Mouse (Mus musculus): ENCODE data around the gene Pbx3.

The Pbx3 gene

DNA sequence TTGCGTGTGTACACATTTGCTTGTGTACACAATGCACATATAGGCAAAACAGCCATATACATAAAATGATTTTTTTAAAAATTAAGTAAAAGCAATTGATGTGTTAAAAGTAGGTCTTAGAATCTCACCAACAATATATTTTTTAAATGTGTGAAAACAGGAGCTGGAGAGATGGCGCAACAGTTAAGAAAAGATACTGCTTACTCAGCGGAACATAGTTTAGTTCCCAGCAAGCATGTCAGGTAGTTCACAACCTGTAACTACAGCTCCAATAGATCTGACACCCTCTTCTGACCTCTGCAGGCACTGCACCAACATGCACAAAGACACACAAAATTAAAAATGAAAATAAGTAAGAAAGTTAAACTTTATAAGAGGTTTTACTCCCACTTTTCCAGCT is 74.7 kb downstream of the Pbx3 start:
- DNase-seq (ENCODE audit: low read depth, low spot score), result no peak

- DNase-seq (ENCODE audit: low read depth, low spot score), result no peak
Measured at GRCm38 (mm10) chr2:34289726-34290125, 83.2 kb downstream of the Pbx3 start.

GRCm38 (mm10) chr2:34284239-34284638 is 88.7 kb downstream of the Pbx3 start:
- no peak for DNase-seq (ENCODE audit: low read depth, low spot score)

DNA sequence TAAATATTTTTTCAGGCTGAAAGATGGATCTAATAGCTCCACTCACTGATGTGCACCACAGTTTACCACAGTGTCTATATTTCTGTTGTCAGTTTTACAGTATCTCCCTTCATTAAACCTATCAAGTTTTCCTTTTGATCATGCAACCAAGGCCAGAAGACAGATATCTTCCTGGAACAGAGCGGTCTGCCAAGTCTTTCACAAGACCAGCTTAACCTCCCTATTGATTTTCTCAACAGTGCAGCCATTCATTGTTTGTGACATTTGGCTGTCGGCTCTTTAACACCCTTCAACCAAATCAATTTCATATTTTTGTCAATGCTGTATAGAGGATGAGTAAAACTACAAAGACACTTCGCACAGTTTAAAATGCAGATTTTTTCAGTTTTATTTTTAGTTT is 91.9 kb downstream of the Pbx3 start:
- DNase-seq (ENCODE audit: low read depth, low spot score), result no peak

- DNase-seq (ENCODE audit: low read depth, low spot score), result peak; percentile 29
Measured at GRCm38 (mm10) chr2:34279726-34280125, 93.2 kb downstream of the Pbx3 start.

DNA sequence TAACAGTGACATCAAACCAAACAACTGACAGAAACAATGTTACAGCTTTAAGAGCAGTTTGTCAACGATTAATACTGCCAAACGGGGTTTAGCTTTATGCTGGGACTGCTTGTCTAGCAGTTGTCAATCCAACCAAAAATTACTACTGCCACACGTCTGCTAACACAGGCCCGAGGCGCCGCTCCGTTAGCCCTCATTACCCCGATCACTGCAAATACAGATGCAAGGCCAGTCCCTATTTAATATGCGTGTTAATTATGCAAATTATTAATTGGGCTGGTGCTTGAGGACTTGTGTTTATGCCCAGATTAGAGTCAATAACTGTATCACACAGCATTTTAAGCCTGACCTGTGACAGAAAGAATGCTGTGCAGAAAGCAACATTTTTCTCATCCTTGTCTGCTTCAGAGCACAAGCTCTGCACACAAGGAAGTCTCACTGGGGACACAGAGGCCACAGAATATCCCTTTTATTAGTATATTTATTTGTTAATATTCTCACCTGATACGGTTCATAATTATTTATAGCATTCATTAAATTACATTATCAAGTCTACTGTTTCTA is 97.2 kb downstream of the Pbx3 start:
- no peak for DNase-seq (ENCODE audit: low read depth, low spot score)

GRCm38 (mm10) chr2:34262046-34262445 is 110.9 kb downstream of the Pbx3 start:
- DNase-seq (ENCODE audit: low read depth, low spot score), result no peak

DNA sequence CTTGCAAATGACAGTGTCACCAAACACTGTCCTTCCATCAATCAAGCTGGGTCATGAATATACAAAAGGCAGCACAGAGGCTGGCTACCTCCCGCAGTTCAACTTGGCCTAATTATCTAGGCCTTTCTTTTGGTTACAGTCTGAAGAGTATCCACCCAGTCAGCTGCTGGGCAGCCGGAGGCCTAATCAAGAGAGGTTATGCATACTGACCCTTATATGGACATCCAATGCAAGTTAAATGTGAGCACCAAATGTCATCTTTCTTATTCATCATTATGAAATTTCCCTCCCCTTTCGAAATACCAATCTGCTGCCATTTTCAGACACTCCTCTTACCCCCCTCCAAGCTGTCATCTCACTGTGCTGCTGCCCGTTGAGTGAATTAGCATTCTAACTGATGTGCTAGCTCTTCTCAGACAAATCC is 112.3 kb downstream of the Pbx3 start:
- no peak for DNase-seq (ENCODE audit: low read depth, low spot score)

GRCm38 (mm10) chr2:34258256-34258655 is 114.7 kb downstream of the Pbx3 start:
- DNase-seq (ENCODE audit: low read depth, low spot score), result no peak

- no peak for DNase-seq (ENCODE audit: low read depth, low spot score)
Measured at GRCm38 (mm10) chr2:34257611-34258010, 115.3 kb downstream of the Pbx3 start.

GRCm38 (mm10) chr2:34256000-34256553 is 116.9 kb downstream of the Pbx3 start:
- DNase-seq (ENCODE audit: low read depth, low spot score), result no peak

- no peak for DNase-seq (ENCODE audit: low read depth, low spot score)
Measured at GRCm38 (mm10) chr2:34253627-34254026, 119.3 kb downstream of the Pbx3 start.

DNA sequence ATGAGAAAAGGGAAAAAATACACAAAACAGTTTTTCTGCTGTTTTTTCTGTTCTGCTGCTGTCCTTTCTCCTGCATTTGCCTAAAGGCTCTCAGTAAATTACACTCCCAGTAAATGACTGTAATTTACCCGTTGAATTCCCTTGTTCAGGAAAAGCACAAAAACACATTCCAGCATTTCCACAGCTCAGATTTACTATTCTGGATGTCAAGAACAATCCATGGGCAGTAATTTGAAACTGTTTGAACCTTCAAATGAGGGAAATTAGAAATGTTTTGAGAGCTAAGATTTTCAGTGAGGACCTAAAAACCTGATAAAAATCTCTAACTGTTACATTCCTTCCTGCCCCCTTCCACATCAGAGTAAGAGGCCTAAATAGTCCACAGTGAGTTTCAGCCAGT is 119.8 kb downstream of the Pbx3 start:
- peak; percentile 46 for DNase-seq (ENCODE audit: low read depth, low spot score)

- peak; percentile 21 for DNase-seq (ENCODE audit: low read depth, low spot score)
Measured at GRCm38 (mm10) chr2:34252286-34252685, 120.7 kb downstream of the Pbx3 start.

- peak; percentile 20 for DNase-seq (ENCODE audit: low read depth, low spot score)
Measured at GRCm38 (mm10) chr2:34249961-34250658, 122.8 kb downstream of the Pbx3 start.

GRCm38 (mm10) chr2:34249141-34249960 is 123.6 kb downstream of the Pbx3 start:
- DNase-seq (ENCODE audit: low read depth, low spot score), result peak; percentile 67

GRCm38 (mm10) chr2:34240885-34241284 is 132.1 kb downstream of the Pbx3 start:
- no peak for DNase-seq (ENCODE audit: low read depth, low spot score)

- DNase-seq (ENCODE audit: low read depth, low spot score), result no peak
Measured at GRCm38 (mm10) chr2:34239315-34239858, 133.6 kb downstream of the Pbx3 start.

- DNase-seq (ENCODE audit: low read depth, low spot score), result no peak
Measured at GRCm38 (mm10) chr2:34235467-34236075, 137.4 kb downstream of the Pbx3 start.

GRCm38 (mm10) chr2:34234274-34234673 is 138.7 kb downstream of the Pbx3 start:
- DNase-seq (ENCODE audit: low read depth, low spot score), result no peak

GRCm38 (mm10) chr2:34233271-34233670 is 139.7 kb downstream of the Pbx3 start:
- DNase-seq (ENCODE audit: low read depth, low spot score), result no peak

GRCm38 (mm10) chr2:34227688-34228087 is 145.3 kb downstream of the Pbx3 start:
- DNase-seq (ENCODE audit: low read depth, low spot score), result no peak
